Mouse (Mus musculus): ENCODE results near the gene Msrb2.

Msrb2 gene

GRCm38 (mm10) chr2:19388329-19389103 lies 17.3 kb downstream of the Msrb2 start:
- DNase-seq (ENCODE audit: low read depth, low spot score): no peak

- DNase-seq (ENCODE audit: low read depth, low spot score): no peak
Observed at GRCm38 (mm10) chr2:19390411-19391143, 19.3 kb downstream of the Msrb2 start.

- no peak for DNase-seq (ENCODE audit: low read depth, low spot score)
Observed at GRCm38 (mm10) chr2:19391649-19392048, 20.4 kb downstream of the Msrb2 start.

GRCm38 (mm10) chr2:19392793-19393192 lies 21.6 kb downstream of the Msrb2 start:
- no peak for DNase-seq (ENCODE audit: low read depth, low spot score)

GRCm38 (mm10) chr2:19405409-19405808 lies 34.2 kb downstream of the Msrb2 start:
- DNase-seq (ENCODE audit: low read depth, low spot score): no peak

- peak; percentile 27 for DNase-seq (ENCODE audit: low read depth, low spot score)
Observed at GRCm38 (mm10) chr2:19406531-19406930, 35.3 kb downstream of the Msrb2 start.

GRCm38 (mm10) chr2:19414222-19414965 lies 43.2 kb downstream of the Msrb2 start:
- peak; percentile 60 for DNase-seq (ENCODE audit: low read depth, low spot score)

- DNase-seq (ENCODE audit: low read depth, low spot score): peak; percentile 87
Observed at GRCm38 (mm10) chr2:19415063-19415521, 43.9 kb downstream of the Msrb2 start.

- DNase-seq (ENCODE audit: low read depth, low spot score): no peak
Observed at GRCm38 (mm10) chr2:19416066-19416465, 44.8 kb downstream of the Msrb2 start.

- DNase-seq (ENCODE audit: low read depth, low spot score): no peak
Observed at GRCm38 (mm10) chr2:19419686-19420345, 48.6 kb downstream of the Msrb2 start.

- DNase-seq (ENCODE audit: low read depth, low spot score): no peak
Observed at GRCm38 (mm10) chr2:19422226-19422625, 51.0 kb downstream of the Msrb2 start.

- no peak for DNase-seq (ENCODE audit: low read depth, low spot score)
Observed at GRCm38 (mm10) chr2:19423086-19423485, 51.8 kb downstream of the Msrb2 start.

- peak; percentile 83 for DNase-seq (ENCODE audit: low read depth, low spot score)
Observed at GRCm38 (mm10) chr2:19429031-19429430, 57.8 kb downstream of the Msrb2 start.

GRCm38 (mm10) chr2:19429691-19430690 lies 58.8 kb downstream of the Msrb2 start:
- DNase-seq (ENCODE audit: low read depth, low spot score): no peak

GRCm38 (mm10) chr2:19430746-19431145 lies 59.5 kb downstream of the Msrb2 start:
- DNase-seq (ENCODE audit: low read depth, low spot score): no peak

GRCm38 (mm10) chr2:19431186-19431585 lies 59.9 kb downstream of the Msrb2 start:
- DNase-seq (ENCODE audit: low read depth, low spot score): no peak

GRCm38 (mm10) chr2:19431614-19432323 lies 60.5 kb downstream of the Msrb2 start:
- no peak for DNase-seq (ENCODE audit: low read depth, low spot score)

GRCm38 (mm10) chr2:19444346-19444745 lies 73.1 kb downstream of the Msrb2 start:
- no peak for DNase-seq (ENCODE audit: low read depth, low spot score)
